Mouse (Mus musculus): ENCODE measurements around the gene Polg. TPM values are rescaled to one million over a fixed set of nuclear protein-coding genes. Genes with fewer than 3 reads are reported as not detected.

The Polg gene
- total RNA-seq (2014; rRNA removed; ENCODE audit: low replicate concordance) = 32.6 and 87.4 TPM in 2 replicates
- 15.9 and 17.1 TPM in 2 replicates for polyA plus RNA-seq (2015; fragmentation: Nextera tagmentation; extraction: Ambion mirVana)

GRCm38 (mm10) chr7:79466053-79466901 lies at the start of gene Polg:
Gene Polg (minus strand): TSS chr7:79466362.
- Histone ChIP-seq H3K4me3 (ENCODE audit: low read depth, low read length) (peak within 1 kb of the TSS; percentile 95), H3K4me2 (ENCODE audit: low read depth, low read length) (peak within 1 kb of the TSS; percentile 87), H3K4me1 (ENCODE audit: control insufficient read depth, insufficient read depth) (peaks cover 26% of the 10 kb centered on the region), H3K9ac (replicated peaks; ENCODE audit: low read depth, low read length) (peak within 1 kb of the TSS; percentile 91), H3K27ac (ENCODE audit: low read depth) (peak within 1 kb of the TSS; percentile 92), H3K9me3 (replicated peaks; ENCODE audit: control insufficient read depth, low read length) (no peaks in the 10 kb centered on the region), H3K36me3 (replicated peaks; ENCODE audit: control insufficient read depth, insufficient read depth, low read length) (peaks cover 24% of the 10 kb centered on the region), H3K27me3 (ENCODE audit: control insufficient read depth, insufficient read depth, low read length) (no peaks in the 10 kb centered on the region)
- DNase-seq (ENCODE audit: low spot score) (peak; percentile 98), ATAC-seq (ENCODE audit: insufficient read depth, low read depth) (peak; percentile 98)
- no peak for TF ChIP-seq EP300 (IDR thresholded peaks at IDR 0.05; ENCODE audit: low read depth)
- TF ChIP-seq CTCF (IDR thresholded peaks at IDR 0.05; ENCODE audit: low read depth) = no peak
- WGBS = under 1% methylated on average over 69 of the region's 76 CpGs

GRCm38 (mm10) chr7:79515861-79516260 lies 49.7 kb upstream of the Polg start:
- Histone ChIP-seq H3K36me3 (replicated peaks; ENCODE audit: control insufficient read depth, insufficient read depth, low read length) (no peaks in the 10 kb centered on the region), H3K4me2 (ENCODE audit: low read depth, low read length) (peak overlapping the region; percentile 57; the same call in 1 of the 2 replicates), H3K27me3 (ENCODE audit: control insufficient read depth, insufficient read depth, low read length) (peaks cover 90% of the 10 kb centered on the region), H3K4me3 (ENCODE audit: low read depth, low read length) (peak overlapping the region; percentile 40), H3K9ac (replicated peaks; ENCODE audit: low read depth, low read length) (no peak overlapping the region), H3K4me1 (ENCODE audit: control insufficient read depth, insufficient read depth) (peaks cover 10% of the 10 kb centered on the region), H3K27ac (ENCODE audit: low read depth) (no peak overlapping the region), H3K9me3 (replicated peaks; ENCODE audit: control insufficient read depth, low read length) (no peaks in the 10 kb centered on the region)
- DNase-seq (ENCODE audit: low spot score) (no peak), ATAC-seq (ENCODE audit: insufficient read depth, low read depth) (no peak)
- 58% methylated on average over 9 of the region's 9 CpGs for WGBS
- TF ChIP-seq CTCF (IDR thresholded peaks at IDR 0.05; ENCODE audit: low read depth) (no peak), EP300 (IDR thresholded peaks at IDR 0.05; ENCODE audit: low read depth) (no peak)

DNA sequence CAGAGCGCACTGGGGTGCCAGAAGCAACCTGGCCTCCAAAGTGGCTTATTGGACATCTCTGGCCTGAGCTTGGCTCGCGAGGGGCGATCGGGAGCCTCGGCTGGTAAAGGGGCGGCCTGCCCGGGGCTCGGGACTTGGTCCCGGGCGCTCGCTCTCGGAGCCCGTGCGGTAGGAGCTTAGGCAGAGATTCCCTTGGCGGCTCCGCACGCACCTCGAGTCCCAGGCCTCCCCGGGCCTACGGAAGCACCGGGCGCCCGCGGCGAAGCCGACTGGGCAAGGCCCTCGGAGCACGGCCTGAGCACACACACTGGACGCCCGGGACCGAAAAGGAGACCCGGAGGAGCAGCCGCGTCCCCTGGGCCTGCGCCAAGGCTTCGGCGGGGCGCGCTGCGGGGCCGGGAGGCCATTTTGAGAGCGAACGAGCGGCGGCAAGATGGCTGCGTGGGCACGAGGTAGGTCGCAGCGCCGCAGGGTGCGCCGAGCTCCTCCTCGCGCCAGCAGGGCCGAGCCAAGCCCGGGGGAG lies 49.1 kb upstream of the Polg start:
- 2% methylated on average over 50 of the region's 57 CpGs for WGBS
- ATAC-seq (ENCODE audit: insufficient read depth, low read depth) = no peak
- DNase-seq (ENCODE audit: low spot score) = no peak
- H3K27ac ChIP-seq (ENCODE audit: low read depth) = no peak overlapping the region
- peak overlapping the region; percentile 40 for H3K4me3 ChIP-seq (ENCODE audit: low read depth, low read length)
- no peak overlapping the region for H3K9ac ChIP-seq (replicated peaks; ENCODE audit: low read depth, low read length)
- H3K4me1 ChIP-seq (ENCODE audit: control insufficient read depth, insufficient read depth) = peaks cover 7% of the 10 kb centered on the region
- peak overlapping the region; percentile 57 for H3K4me2 ChIP-seq (ENCODE audit: low read depth, low read length)
- no peaks in the 10 kb centered on the region for H3K9me3 ChIP-seq (replicated peaks; ENCODE audit: control insufficient read depth, low read length)
- peaks cover 92% of the 10 kb centered on the region for H3K27me3 ChIP-seq (ENCODE audit: control insufficient read depth, insufficient read depth, low read length)
- H3K36me3 ChIP-seq (replicated peaks; ENCODE audit: control insufficient read depth, insufficient read depth, low read length) = no peaks in the 10 kb centered on the region
- TF ChIP-seq EP300 (IDR thresholded peaks at IDR 0.05; ENCODE audit: low read depth) (no peak), CTCF (IDR thresholded peaks at IDR 0.05; ENCODE audit: low read depth) (no peak)

DNA sequence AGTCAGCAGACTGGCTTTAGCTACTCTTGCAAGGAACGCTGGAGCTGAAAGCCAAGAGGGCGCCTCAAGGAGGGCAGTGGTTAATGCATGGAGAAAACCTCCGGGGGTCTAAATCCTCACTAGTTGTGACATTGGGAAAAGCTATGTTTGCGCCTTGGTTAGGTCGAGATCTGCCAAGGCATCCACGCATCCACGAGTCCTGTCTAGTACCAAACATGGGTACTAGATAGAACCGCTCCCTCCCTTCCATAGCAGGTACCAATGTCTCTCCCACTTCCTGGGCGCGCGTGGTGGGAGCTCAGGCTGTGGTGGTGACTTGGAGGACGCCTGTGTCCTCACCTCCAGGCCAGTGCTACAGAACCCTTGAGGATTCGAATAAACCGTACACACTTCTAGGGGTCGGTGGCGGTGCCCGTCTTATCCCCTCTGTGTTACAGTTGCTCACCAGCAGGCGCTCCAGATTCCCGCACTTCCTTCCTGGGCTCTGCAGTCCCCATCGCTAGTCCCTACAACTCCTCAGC lies 48.3 kb upstream of the Polg start:
- no peak; the same call in 1 of the 2 replicates for ATAC-seq (ENCODE audit: insufficient read depth, low read depth)
- DNase-seq (ENCODE audit: low spot score) = no peak
- no peaks in the 10 kb centered on the region; the same call in 1 of the 2 replicates for H3K4me1 ChIP-seq (ENCODE audit: control insufficient read depth, insufficient read depth)
- no peaks in the 10 kb centered on the region for H3K9me3 ChIP-seq (replicated peaks; ENCODE audit: control insufficient read depth, low read length)
- H3K27me3 ChIP-seq (ENCODE audit: control insufficient read depth, insufficient read depth, low read length) = peaks cover 100% of the 10 kb centered on the region
- no peaks in the 10 kb centered on the region for H3K36me3 ChIP-seq (replicated peaks; ENCODE audit: control insufficient read depth, insufficient read depth, low read length)
- TF ChIP-seq CTCF (IDR thresholded peaks at IDR 0.05; ENCODE audit: low read depth) = no peak
- no peak for TF ChIP-seq EP300 (IDR thresholded peaks at IDR 0.05; ENCODE audit: low read depth)
- WGBS = 3% methylated on average over 20 of the region's 20 CpGs
- no peak overlapping the region for H3K27ac ChIP-seq (ENCODE audit: low read depth)
- no peak overlapping the region for H3K9ac ChIP-seq (replicated peaks; ENCODE audit: low read depth, low read length)
- H3K4me2 ChIP-seq (ENCODE audit: low read depth, low read length) = no peak overlapping the region
- no peak overlapping the region for H3K4me3 ChIP-seq (ENCODE audit: low read depth, low read length)

- peaks cover 100% of the 10 kb centered on the region for H3K27me3 ChIP-seq (ENCODE audit: control insufficient read depth, insufficient read depth, low read length)
- TF ChIP-seq EP300 (IDR thresholded peaks at IDR 0.05; ENCODE audit: low read depth) = no peak
- no peak for ATAC-seq (ENCODE audit: insufficient read depth, low read depth)
- H3K4me1 ChIP-seq (ENCODE audit: control insufficient read depth, insufficient read depth) = no peaks in the 10 kb centered on the region; the same call in 1 of the 2 replicates
- no peak overlapping the region for H3K4me2 ChIP-seq (ENCODE audit: low read depth, low read length)
- 8% methylated on average over 2 of the region's 2 CpGs for WGBS
- H3K4me3 ChIP-seq (ENCODE audit: low read depth, low read length) = no peak overlapping the region
- no peaks in the 10 kb centered on the region for H3K36me3 ChIP-seq (replicated peaks; ENCODE audit: control insufficient read depth, insufficient read depth, low read length)
- H3K27ac ChIP-seq (ENCODE audit: low read depth) = no peak overlapping the region
- no peak for DNase-seq (ENCODE audit: low spot score)
- H3K9me3 ChIP-seq (replicated peaks; ENCODE audit: control insufficient read depth, low read length) = no peaks in the 10 kb centered on the region
- no peak overlapping the region for H3K9ac ChIP-seq (replicated peaks; ENCODE audit: low read depth, low read length)
These were observed 47.3 kb upstream of the Polg start for GRCm38 (mm10) chr7:79513466-79513865.

All from heart, postnatal 0 days (tissue).